Mouse (Mus musculus) left cerebral cortex, postnatal 4 days (tissue): Measurements from ENCODE around the gene Jtb. TPM values are rescaled to one million over a fixed set of nuclear protein-coding genes. Genes with fewer than 3 reads are reported as not detected.

Source experiments
- DNase-seq: peaks from one replicate; pipeline ENCODE4 v3.0.0-alpha.2; 2022
- intact Hi-C: fragments of 180-260 bp; cut with DNase I; formaldehyde crosslinking; loops from one replicate; pipeline ENCODE4 v1.15.1; 2025
- total RNA-seq, 2 experiments: library from RNA; stranded (reverse); gene quantifications; 2 replicates each; pipeline ENCODE4 v1.2.3; 2021

Gene Jtb
- total RNA-seq, 2 experiments from 2014 or later, result 42.7 to 53.0 TPM

DNA sequence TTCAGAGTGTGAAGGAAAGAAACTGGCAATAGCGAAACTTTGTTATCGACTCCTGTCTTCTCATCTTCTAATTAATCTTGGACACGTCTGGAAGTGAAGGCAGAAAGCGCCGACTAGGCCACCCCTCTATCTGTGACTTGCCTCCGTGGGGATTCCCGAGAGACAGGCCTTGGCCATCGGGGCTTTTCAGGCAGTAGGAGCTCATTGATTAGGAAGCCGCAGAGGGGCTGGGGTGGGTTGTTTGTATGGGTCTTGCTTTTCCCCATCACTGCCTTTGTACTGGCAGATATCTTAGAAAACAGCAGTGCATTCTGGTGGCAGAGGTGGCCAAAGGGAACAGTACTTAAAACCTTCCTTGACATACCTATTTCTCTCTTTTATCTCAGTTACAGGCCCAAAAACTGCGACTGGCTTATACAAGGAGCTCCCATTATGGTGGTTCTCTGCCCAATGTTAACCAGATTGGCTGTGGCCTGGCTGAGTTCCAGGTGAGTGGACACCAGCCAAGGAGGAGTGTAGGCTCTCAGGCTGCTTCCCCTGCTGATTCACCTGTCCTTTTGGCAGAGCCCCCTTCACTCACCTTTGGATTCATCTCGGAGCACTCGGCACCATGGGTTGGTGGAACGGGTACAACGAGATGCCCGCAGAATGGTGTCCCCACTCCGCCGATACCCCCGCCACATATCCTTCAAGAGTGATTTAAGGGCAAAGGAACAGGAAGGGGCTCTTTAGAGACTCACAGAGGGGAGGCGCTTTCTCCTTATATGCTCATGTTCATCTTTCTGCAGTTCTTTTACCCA lies 25.5 kb downstream of the Jtb start:
- intact Hi-C loops, result no loop called here
- peak; percentile 80 for DNase-seq

DNA sequence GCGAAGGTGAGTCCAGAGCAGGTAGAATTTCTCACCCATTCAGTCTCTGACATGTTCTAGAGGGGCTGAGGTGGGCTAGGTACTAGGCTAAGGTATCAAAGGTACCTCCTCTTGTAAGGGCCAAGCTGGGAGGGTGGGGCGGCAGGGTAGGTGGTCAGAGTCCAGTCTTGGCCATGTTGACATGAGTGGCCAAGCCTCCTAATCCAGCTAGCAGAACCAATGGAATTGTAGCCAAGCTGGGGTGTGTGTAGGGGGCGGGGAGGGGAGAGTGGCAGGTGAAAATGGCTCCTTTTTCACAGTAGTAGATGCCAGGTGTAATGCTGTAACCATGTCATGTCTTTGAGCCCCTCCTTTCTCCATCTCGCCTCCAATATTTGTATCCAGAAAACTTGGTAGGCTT lies 27.1 kb downstream of the Jtb start:
- DNase-seq, result no peak
- intact Hi-C loops, result no loop called here

DNA sequence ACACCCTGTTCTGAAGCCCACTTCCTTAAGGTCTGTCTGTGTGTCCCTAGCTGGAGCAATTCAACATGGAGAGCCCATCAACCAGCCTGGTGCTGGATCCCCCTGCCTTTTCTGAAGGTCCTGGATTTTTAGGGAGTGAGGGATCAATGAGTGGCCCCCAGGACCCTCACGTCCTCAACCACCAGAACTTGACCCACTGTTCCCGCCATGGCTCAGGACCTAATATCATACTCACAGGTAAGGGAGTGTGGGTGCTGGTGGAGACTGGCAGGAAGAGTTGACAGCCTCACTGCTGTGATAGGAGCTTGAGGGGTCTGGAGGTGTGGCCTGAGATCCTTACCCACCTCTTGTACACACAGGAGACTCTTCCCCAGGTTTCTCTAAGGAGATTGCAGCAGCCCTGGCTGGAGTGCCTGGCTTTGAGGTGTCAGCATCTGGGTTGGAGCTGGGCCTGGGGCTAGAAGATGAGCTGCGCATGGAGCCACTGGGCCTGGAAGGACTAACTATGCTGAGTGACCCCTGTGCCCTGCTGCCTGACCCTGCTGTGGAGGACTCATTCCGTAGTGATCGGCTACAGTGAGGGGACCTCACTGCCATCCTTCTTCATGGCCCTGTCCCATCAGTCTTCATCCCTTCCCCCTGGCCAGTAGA lies 31.8 kb downstream of the Jtb start:
- intact Hi-C loops, result no loop called here
- DNase-seq, result no peak

DNA sequence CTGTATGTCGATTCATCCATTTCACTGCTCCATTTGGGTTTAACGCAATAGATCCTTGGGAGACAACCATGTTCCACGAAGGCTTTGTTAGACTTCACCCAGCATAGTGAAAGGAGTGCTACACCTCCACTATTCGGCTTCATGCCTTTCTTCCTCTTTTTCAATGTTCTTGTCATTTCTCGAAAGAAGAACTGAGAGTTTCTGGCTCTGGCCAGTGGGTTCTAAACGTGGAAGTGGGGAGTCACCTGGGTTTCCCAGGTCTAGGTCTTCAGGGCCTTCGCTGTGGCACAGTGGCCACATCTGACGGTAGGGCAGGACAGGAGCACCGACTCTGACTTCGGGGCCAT lies 33.3 kb downstream of the Jtb start:
- intact Hi-C loops, result no loop called here
- no peak for DNase-seq

DNA sequence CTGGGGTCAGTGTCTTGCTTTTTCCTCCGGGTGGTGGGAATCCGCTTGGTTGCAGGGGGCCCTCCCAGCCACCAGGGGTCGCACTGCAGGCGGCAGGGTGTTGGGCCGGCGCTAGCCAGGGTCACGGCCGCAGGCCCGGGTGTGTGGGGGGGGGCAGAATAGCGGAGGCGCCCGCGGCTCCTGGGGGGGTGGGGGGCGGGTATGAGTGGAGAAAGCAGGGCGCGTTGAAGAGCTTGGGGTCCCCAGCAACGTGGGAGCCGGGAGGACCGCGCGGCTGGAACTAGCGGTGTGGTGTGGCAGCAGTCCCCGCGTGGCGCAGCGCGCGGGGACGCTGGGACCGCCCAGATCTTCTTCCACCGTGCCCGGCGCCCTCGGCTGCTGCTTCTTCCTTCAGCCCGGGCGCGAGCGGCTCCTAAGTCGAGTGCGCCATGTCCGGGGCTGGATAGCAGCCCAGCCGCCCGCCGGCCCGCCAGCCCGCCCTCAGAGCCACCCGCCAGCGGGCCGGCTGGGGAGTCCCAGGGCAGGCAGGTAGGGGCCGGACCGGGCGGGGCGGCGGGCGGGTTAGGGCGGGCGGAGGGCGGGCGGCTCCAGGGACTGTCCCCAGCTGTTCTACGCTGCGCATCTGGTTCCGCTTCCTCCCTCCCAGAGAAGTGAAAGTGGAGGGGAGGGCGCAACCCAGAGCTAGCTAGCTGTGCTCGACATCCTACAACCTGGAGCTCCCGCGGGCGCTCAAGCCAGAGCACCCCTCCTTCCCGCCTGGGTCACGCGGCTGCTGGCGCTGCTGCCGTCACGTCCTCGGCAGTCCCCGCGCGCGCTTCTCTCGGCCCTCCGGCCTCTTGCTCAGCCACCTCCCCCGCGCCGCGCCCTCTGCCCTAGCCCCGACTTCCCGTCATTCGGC lies 33.9 kb downstream of the Jtb start, which contains the start of gene Dennd4b:
Gene Dennd4b (plus strand): TSS at position 152 of the 898 bp plus-strand sequence.
- DNase-seq, result peak; percentile 93
- intact Hi-C loops, result no loop called here

DNA sequence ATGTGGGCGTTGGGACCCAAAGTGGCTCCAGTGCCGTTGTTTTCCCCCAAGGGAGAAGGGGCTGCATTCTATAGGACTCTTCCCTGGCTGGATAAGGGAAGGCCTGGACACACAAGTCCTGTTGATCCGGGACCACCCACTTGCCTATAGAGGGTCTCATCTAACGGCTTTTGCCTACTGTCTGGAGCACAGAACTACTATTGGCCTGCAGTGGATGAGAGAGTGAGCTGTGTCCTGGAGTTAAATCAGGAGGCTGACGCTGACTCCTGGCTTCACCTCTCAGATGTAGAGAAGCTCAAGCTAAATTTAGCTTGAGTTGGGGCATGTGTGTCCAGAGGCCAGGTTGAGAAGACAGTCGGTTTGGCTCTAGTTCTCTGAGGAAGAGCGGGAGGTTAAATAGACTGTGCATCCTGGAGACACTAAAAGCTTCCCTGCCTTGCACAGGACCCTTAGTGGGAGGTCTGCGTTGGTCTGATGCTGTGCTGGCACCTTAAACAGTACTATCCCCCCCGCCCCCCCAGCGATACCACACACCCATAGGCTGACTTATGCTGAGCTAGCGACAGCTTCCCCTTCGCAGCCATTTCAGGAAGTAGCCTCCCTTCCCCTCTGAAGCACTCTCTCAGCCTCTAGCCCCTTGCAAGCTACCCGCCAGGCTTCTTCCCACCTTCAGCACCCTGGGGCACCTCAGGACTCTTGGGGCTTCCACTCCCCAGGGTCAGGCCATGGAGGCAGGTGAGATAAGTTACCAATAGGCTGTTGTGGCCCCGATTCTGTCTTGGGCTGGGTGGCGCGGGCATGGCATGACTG lies 34.7 kb downstream of the Jtb start:
- intact Hi-C loops, result no loop called here
- DNase-seq, result no peak

DNA sequence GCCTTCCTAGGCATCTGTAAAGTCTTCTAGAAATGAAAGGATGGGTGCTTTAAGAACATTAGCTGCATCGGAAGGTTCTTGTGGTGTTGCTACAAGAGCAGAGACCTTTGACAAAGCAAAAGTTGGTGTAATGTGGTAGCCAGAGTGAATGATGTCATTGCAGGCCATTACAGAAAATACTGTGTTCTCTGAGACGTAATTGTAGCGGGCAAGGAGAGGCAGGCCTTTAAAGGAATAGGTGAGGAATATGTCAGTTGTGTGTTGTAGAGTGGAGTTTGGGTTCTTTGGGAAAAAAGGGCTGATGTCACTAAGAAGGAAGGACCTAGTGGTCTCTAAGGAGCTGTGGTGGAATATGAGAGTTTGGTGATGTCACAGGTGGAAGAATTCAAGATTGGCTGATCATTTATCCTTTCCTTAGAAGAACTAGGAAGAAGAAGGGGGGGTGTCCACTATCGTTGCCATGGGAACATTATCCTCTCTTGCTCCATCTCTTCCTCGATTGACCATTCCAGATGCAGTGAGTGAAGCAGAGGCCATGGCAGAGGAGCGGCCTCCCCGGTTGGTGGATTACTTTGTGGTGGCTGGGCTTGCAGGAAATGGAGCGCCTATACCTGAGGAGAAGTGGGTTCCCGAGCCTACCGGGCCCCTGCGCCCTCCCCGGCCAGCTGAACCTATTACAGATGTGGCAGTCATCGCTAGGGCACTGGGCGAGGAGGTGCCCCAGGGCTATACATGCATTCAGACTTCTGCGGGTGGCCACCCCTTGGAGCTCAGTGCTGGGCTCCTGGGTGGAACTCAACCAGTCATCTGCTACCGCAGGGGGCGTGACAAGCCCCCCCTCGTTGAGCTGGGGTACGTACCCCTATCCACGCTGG lies 35.7 kb downstream of the Jtb start:
- intact Hi-C loops, result no loop called here
- DNase-seq, result no peak

DNA sequence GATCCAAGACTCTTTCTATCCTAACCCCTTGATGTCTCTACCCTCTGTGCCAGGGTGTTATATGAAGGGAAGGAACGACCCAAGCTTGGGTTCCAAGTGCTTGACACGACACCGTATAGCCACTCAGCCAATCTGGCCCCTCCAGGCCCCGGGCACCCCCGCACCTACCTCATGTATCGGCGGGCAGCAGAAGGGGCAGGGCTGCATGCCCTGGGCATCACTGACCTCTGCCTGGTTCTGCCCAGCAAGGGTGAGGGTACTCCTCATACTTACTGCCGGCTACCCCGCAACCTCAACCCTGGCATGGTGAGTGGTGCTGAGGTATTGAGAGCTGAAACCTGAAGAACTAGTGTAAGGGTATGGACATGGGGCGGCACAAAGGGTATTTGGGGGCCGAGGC lies 36.8 kb downstream of the Jtb start:
- DNase-seq, result no peak
- intact Hi-C loops, result no loop called here

DNA sequence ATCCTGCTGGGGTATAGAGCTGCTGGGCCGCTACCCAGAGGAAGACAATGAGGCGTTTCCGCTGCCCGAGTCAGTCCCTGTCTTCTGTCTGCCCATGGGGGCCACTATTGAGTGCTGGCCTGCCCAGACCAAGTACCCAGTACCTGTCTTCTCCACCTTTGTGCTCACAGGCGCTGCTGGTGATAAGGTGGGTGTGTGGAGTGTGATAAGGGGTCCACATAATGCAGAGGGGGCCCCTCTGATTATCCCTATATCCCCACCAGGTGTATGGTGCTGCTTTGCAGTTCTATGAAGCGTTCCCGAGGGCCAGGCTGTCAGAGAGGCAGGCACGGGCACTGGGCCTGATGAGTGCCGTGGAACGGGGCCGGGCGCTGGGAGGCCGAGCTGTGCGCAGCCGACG lies 37.6 kb downstream of the Jtb start:
- DNase-seq, result no peak
- intact Hi-C loops, result no loop called here

DNA sequence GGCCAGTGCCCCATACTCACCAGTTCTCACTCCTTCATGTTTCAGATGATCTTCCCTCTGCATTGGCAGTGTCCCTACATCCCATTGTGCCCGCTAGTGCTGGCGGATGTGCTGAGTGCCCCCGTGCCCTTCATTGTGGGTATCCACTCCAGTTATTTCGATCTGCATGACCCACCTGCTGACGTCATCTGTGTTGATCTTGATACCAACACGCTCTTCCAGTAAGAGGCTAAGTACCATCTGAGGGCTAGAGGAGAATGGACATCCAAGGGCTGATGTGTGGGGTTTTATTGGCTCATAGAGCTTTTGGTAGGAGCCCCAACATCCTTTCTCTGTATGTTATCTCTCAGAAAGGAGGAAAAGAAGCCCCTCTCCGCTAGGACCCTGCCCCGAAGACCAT lies 39.4 kb downstream of the Jtb start:
- intact Hi-C loops, result no loop called here
- no peak for DNase-seq

DNA sequence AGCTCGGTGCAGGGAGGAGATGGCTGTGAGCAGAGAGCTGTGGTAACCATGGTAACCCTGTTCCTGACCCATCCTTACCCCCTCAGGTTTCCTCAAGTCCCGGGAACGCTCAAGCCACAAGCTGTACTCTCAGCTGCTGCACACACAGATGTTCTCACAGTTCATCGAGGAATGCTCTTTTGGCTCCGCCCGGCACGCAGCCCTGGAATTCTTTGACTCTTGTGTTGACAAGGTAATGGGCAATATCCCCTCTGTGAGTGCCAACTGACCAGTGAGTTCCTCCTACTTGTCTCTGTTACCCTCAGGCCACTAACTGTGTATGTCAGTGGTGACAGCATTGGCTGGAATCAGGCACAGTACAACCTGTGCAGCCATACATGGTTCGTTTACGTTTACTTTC lies 40.8 kb downstream of the Jtb start:
- DNase-seq, result no peak
- intact Hi-C loops, result no loop called here

DNA sequence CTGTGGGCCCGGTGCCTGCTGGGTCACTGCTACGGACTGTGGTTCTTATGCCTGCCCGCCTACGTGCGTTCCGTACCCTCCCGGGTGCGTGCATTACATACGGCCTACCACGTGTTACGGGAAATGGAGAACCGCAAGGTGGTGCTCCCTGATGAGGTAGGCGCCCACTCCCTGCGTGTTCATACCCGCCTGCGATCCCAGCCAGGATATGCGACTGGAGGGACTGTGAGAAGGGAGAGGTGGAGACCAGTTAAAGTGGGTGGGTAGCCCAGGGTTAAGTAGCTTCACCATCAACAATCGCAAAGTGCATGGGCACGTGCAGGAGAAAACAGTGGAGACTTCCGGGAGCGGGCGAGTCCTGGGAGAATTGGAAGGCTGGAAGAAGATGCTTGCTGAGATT lies 42.5 kb downstream of the Jtb start:
- no peak for DNase-seq
- intact Hi-C loops, result no loop called here

DNA sequence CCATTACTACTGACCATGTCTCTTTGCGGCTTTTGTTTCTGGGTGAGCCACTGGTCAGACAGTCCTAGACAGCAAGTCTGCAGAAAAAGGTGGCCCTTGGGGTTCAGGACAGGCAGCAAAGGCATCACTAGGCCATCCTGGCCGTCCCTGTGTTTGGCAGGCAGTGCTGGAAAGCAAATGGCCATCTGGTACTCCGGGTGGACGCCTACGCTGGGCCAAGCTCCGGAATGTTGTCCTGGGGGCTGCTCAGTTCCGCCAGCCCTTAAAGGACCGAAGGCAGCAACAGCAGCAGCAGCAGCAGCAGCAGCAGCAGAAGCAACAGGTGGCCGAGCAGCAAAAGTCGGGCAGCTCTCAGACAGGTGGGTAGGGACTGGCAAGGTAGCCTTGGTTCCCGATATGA lies 43.9 kb downstream of the Jtb start:
- DNase-seq, result no peak
- intact Hi-C loops, result no loop called here

DNA sequence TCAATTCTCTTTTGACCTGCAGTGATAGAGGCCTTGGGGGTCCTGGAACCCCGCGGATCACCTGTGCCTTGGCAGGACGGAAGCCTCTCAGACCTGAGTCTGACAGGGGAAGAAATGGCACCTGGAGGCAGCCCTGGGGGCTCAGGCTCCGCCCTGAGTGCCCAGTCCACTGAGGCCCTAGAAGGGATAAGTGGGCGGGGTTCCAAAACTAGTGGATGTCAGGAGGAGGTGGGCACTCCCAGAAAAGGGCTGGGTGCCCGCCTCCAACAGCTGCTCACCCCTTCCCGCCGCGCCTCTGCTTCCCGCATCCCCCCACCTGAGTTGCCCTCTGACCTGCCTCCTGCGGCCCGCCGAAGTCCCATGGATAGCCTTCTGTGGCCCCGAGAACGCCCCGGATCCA lies 45.5 kb downstream of the Jtb start:
- no peak for DNase-seq
- intact Hi-C loops, result no loop called here

DNA sequence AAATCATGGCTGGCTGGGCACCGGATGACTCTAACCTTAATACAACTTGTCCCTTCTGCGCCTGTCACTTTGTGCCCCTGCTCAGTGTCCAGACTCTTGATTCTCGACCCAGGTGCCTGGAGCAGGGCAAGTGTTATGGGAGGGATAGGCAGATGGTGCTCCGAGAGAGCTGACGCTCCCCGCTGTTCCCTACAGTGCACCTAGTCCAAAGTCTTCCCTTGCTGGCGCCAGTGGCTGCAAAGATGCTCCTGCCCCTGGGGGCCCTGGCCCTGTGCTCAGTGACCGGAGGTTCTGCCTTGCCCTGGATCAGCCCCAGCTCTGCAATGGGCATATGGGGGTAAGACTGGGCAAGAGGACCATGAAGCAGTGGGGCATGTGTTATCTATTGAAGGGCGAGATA lies 46.4 kb downstream of the Jtb start:
- intact Hi-C loops, result no loop called here
- DNase-seq, result no peak

DNA sequence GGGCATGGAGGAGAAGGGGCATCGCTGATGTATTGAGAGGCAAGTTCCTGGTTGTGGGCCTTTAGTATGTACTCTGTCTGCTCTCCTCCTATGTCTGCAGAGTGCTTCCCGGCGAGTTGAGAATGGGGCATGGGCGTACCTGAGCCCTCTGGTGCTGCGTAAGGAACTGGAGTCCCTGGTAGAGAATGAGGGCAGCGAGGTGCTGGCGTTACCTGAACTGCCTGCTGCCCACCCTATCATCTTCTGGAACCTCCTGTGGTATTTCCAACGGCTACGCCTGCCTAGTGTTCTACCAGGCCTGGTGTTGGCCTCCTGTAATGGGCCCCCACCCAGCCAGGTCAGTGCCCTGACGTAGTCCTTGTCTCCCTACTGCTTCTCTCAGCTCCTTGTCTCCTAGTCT lies 46.8 kb downstream of the Jtb start:
- no peak for DNase-seq
- intact Hi-C loops, result no loop called here

DNA sequence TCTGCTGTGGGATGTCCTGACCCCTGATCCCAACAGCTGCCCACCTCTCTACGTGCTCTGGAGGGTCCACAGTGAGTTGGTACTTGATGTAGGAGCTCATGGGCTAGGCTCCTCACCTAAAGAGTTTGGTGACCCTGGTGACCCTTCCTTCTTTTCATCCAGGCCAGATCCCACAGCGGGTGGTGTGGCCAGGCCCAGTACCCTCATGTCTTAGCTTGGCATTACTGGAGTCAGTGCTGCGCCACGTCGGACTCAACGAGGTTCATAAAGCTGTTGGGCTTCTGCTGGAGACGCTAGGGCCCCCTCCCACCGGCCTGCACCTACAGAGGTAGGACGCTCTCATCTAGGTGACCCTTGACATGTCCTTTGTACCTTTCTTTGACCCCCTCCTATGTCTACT lies 47.8 kb downstream of the Jtb start:
- intact Hi-C loops, result no loop called here
- no peak for DNase-seq

DNA sequence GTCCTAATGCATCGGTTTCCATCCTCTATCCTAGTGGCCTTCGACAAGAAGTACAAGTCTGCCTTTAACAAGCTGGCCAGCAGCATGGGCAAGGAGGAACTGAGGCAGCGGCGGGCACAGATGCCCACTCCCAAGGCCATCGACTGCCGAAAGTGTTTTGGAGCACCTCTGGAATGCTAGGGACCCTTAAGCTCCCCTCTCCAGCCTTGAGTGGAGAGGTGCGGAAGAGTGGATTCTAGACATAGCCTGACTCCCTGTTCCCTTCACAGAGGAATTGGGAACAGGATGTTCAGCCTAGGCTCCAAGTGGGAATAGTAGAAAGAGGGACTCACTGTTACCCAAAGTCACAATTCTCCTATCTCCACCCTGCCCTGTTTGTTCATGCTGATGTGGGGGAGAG lies 48.3 kb downstream of the Jtb start:
- intact Hi-C loops, result no loop called here
- no peak for DNase-seq

DNA sequence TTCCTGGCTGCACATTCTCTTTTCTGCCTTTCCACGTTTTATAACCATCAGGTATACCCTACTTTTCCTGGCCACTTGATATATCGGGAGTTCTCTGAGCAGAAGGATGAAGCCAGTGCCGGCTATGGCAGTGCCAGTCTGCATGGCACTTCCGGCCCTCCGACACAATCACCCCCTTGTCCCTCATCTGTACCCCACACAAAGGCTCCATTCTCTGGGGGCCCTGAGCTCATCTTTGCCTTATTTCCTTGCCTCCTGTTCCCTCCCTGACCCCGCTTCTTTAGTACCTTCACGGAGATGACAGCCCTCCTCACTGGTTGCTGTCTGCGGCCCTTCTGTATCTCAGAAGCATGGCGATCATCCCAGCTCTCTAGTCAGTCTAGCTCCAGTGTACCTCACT lies 49.3 kb downstream of the Jtb start:
- intact Hi-C loops, result no loop called here
- no peak for DNase-seq

DNA sequence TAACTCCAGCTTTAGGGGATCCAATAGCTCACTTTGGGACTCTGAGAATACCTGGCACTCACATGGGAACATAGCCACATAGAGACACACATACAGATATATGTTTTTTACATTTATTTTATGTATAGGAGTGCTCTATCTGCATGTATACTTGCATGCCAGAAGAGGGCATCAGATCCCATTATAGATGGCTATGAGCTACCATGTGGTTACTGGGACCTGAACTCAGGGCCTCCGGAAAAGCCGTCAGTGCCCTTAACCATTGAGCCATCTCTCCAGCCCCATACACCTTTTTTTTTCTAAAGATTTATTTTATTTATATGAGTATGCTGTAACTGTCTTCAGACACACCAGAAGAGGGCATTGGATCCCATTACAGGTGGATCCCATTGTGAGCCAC lies 52.8 kb downstream of the Jtb start:
- intact Hi-C loops, result no loop called here
- no peak for DNase-seq
